Mouse (Mus musculus) urinary bladder, postnatal 4 days (tissue): ENCODE measurements around the gene Tmem119.

Experiments used
- DNase-seq, 2 experiments: peaks; one replicate each; pipeline ENCODE4 v3.0.0; 2021 to 2022; ENCODE audit warnings: low spot score in 2 of 2

Tmem119 gene

GRCm38 (mm10) chr5:113764426-113764825 lies 35.9 kb downstream of the Tmem119 start:
- no peak for DNase-seq

- no peak for DNase-seq
Measured at GRCm38 (mm10) chr5:113761585-113761984, 38.7 kb downstream of the Tmem119 start.

- no peak for DNase-seq
Measured at GRCm38 (mm10) chr5:113755347-113756030, 44.8 kb downstream of the Tmem119 start.

GRCm38 (mm10) chr5:113751521-113752157 lies 48.7 kb downstream of the Tmem119 start:
- DNase-seq, result no peak

GRCm38 (mm10) chr5:113748556-113749331 lies 51.6 kb downstream of the Tmem119 start:
- no peak for DNase-seq

- no peak for DNase-seq
Measured at GRCm38 (mm10) chr5:113747629-113748028, 52.7 kb downstream of the Tmem119 start.
